Mouse (Mus musculus) left cerebral cortex, adult 11 months (tissue): ENCODE results near the gene Mcpt9.
"Not testable (repeated sequence)": the region's sequence is repeated elsewhere in the genome, so short reads cannot be mapped to it uniquely, and the experiment has no call there.

ENCODE experiments used
- DNase-seq: peaks from one replicate; pipeline ENCODE4 v3.0.0; 2022; ENCODE audit warnings: low spot score

Gene Mcpt9

GRCm38 (mm10) chr14:56030395-56030794, at the start of gene Mcpt9:
Gene Mcpt9 (minus strand): TSS chr14:56030495.
- DNase-seq: not testable (repeated sequence)

GRCm38 (mm10) chr14:56062213-56062612, 31.9 kb upstream of the Mcpt9 start, which contains the start of gene Mcpt4:
Gene Mcpt4 (minus strand): TSS chr14:56062313.
- not testable (repeated sequence) for DNase-seq

- no peak for DNase-seq
These were observed 27.4 kb upstream of the Mcpt9 start for GRCm38 (mm10) chr14:56057722-56058121.

- DNase-seq: no peak
These were observed 25.1 kb upstream of the Mcpt9 start for GRCm38 (mm10) chr14:56055408-56055807.

GRCm38 (mm10) chr14:56041792-56042191, 11.5 kb upstream of the Mcpt9 start, which contains the start of gene Mcpt2:
Gene Mcpt2 (plus strand): TSS chr14:56042041.
- not testable (repeated sequence) for DNase-seq

GRCm38 (mm10) chr14:56034433-56034832, 4.1 kb upstream of the Mcpt9 start:
- no peak for DNase-seq

GRCm38 (mm10) chr14:56021305-56021704, 9.0 kb downstream of the Mcpt9 start:
- not testable (repeated sequence) for DNase-seq

GRCm38 (mm10) chr14:56019446-56019845, 10.8 kb downstream of the Mcpt9 start:
- no peak for DNase-seq

- DNase-seq: not testable (repeated sequence)
These were observed 12.6 kb downstream of the Mcpt9 start, which contains the start of gene Mcpt1 for GRCm38 (mm10) chr14:56017671-56018070. Gene Mcpt1 (plus strand): TSS chr14:56017971.

- DNase-seq: no peak
These were observed 16.4 kb downstream of the Mcpt9 start for GRCm38 (mm10) chr14:56013924-56014323.

- DNase-seq: no peak
These were observed 17.1 kb downstream of the Mcpt9 start for GRCm38 (mm10) chr14:56013147-56013546.

- DNase-seq: not testable (repeated sequence)
These were observed 42.8 kb downstream of the Mcpt9 start for GRCm38 (mm10) chr14:55987464-55987863.
